Mouse (Mus musculus) limb, embryonic 11.5 days (tissue): ENCODE results near the gene Nhej1. TPM values are rescaled to one million over a fixed set of nuclear protein-coding genes. Genes with fewer than 3 reads are reported as not detected.
A peak's percentile ranks its signal among the peaks of the same experiment; 100 is the strongest.

ENCODE experiments used
- ATAC-seq: fragments of 200-750 bp; cut with Nextera tagmentation; 2 replicates; pipeline ENCODE4 v1.8.0; 2017; ENCODE audit warnings: low read depth; ENCODE audit not compliant: insufficient number of reproducible peaks, low FRiP score, low TSS enrichment
- DNase-seq: peaks from one replicate; pipeline ENCODE4 v3.0.0-alpha.2; 2015; ENCODE audit warnings: low spot score
- H3K27ac ChIP-seq: fragments of 300-500 bp; sonication (generic); replicated peaks from 2 replicates; pipeline ENCODE4 v1.5.1; 2014; ENCODE audit warnings: low read depth, mild to moderate bottlenecking, low read length
- H3K27me3 ChIP-seq: fragments of 300-500 bp; sonication (generic); 2 replicates; pipeline ENCODE4 v1.6.1; 2014; ENCODE audit warnings: mild to moderate bottlenecking, low read length, mixed read lengths; ENCODE audit not compliant: control insufficient read depth, insufficient read depth
- H3K36me3 ChIP-seq: fragments of 300-500 bp; sonication (generic); 2 replicates; pipeline ENCODE4 v1.6.1; 2014; ENCODE audit warnings: mild to moderate bottlenecking, low read length, moderate library complexity, mixed read lengths; ENCODE audit not compliant: control insufficient read depth, insufficient read depth
- H3K4me1 ChIP-seq: fragments of 300-500 bp; sonication (generic); 2 replicates; pipeline ENCODE4 v1.6.1; 2014; ENCODE audit warnings: low read length, mixed read lengths; ENCODE audit not compliant: control insufficient read depth, insufficient read depth
- H3K4me2 ChIP-seq: fragments of 300-500 bp; sonication (generic); 2 replicates; pipeline ENCODE4 v1.6.1; 2014; ENCODE audit warnings: low read depth, mild to moderate bottlenecking, moderate library complexity; ENCODE audit not compliant: severe bottlenecking
- H3K4me3 ChIP-seq: fragments of 300-500 bp; sonication (generic); 2 replicates; pipeline ENCODE4 v1.5.1; 2014; ENCODE audit warnings: low read depth, low read length
- H3K9ac ChIP-seq: fragments of 300-500 bp; sonication (generic); 2 replicates; pipeline ENCODE4 v1.6.1; 2014; ENCODE audit warnings: mild to moderate bottlenecking, low read length
- H3K9me3 ChIP-seq: fragments of 300-500 bp; sonication (generic); 2 replicates; pipeline ENCODE4 v1.6.1; 2016; ENCODE audit warnings: low read length; ENCODE audit not compliant: control insufficient read depth
- WGBS: fragments of 180-500 bp; shearing (Covaris S2); extraction: QIAGEN DNeasy Blood & Tissue Kit; methylation state at CpG from one replicate; pipeline ENCODE4 v1.1.7; 2014; 5-methylcytosine and 5-hydroxymethylcytosine counted together
- polyA plus RNA-seq: library from polyadenylated mRNA; unstranded; fragments of >200 nt; fragmentation: Nextera tagmentation; extraction: Ambion mirVana; gene quantifications from 2 replicates; pipeline ENCODE4 v1.2.1, GENCODE M21; 2014

The Nhej1 gene
- polyA plus RNA-seq, 1 experiment from 2014 or later = 12.7 TPM

DNA sequence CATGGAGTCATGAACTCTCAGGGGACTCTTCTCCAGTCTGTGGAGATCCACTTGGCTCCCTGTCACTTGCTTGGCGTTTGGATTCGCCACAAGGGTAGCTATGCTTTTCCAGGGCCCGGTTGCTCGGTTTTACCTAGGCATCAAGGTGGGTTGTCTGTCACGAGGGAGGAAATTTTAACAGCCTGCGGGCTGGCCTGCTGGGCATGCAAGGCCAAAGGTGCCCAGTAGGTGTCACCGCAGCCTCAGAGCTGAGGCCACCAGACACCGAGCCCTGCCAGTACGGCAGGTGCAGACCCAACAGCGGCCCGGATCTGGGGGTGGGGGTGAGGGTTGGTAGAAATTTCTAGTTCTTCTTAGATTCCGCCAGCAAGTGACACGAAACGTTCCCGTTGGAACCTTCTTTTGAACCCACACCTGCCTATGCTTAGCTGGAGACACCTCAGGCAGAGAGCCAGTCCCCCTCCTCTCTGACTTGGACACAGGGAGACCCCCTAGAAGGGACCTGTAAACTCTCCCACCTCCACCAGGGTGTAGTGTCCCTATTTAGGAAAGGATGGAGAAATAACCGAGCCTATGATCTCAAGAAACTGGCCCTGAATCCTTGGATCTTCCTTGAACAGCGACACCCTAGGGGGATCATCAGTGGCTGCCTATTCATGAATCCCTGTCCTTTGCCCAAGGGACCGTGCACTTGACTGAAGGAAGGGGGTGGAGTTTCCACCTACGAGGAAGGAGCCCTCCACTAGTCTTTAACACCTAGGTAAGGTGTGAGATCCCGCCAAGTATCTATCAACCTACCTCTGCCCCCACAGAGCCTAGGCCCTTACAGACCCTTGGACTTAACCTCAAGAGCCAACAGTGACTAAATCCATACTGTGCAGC is 176.0 kb downstream of the Nhej1 start:
- no peak overlapping the region for H3K4me3 ChIP-seq
- H3K9me3 ChIP-seq = no peaks in the 10 kb centered on the region; the same call in 1 of the 2 replicates
- H3K4me2 ChIP-seq = no peak overlapping the region
- 3% methylated on average over 20 of the region's 20 CpGs for WGBS
- H3K27me3 ChIP-seq = peaks cover 84% of the 10 kb centered on the region
- peaks cover 9% of the 10 kb centered on the region for H3K4me1 ChIP-seq
- H3K9ac ChIP-seq = no peak overlapping the region
- no peak overlapping the region for H3K27ac ChIP-seq
- H3K36me3 ChIP-seq = no peaks in the 10 kb centered on the region
- ATAC-seq (no peak), DNase-seq (peak; percentile 79)

- WGBS = 2% methylated on average over 41 of the region's 41 CpGs
- H3K4me2 ChIP-seq = peak overlapping the region; percentile 39
- 0 out of 2 replicates have a peak overlapping the region, but pooled peaks have one; percentile 9 for H3K4me3 ChIP-seq
- no peak overlapping the region for H3K9ac ChIP-seq
- ATAC-seq = no peak
- peak; percentile 47 for DNase-seq
- H3K9me3 ChIP-seq = no peaks in the 10 kb centered on the region; the same call in 1 of the 2 replicates
- H3K27ac ChIP-seq = no peak overlapping the region
- peaks cover 9% of the 10 kb centered on the region for H3K4me1 ChIP-seq
- peaks cover 76% of the 10 kb centered on the region for H3K27me3 ChIP-seq
- no peaks in the 10 kb centered on the region for H3K36me3 ChIP-seq
Measured at GRCm38 (mm10) chr1:74947986-74948670, 176.9 kb downstream of the Nhej1 start.

DNA sequence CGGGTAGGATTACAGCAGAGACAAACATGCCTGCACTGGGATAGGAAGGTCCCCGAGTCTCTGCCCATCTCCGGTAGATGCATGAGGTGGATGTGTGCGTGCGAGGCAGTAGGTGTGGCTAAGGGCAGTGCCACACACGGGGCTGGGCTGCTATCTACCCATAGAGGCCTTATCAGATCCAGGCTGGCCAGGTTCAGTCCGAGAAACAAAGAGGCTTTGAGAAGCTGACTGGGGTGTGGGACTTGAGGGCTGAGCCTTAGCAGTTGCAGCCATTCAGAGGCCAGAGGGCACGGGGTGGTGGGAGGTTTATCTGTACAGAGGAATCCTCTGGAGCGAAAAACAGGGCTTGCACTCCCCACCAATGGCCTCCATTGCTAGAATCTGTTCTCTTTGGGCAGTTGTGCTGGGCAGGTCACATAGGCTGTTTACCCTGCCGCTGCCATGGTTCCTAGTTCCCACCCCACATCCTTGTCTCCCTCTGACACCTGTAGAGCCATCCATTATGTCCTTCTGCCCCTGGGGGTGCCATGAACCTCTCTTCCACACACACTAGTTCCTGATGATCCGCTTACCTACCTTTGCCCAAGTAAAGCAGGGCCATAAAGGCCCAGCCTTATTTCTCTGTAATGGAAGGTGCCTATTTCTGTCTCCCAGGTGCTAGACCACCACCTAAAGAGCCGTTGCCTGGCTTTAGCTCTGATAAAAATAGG is 183.2 kb downstream of the Nhej1 start:
- Histone ChIP-seq H3K4me3 (no peak overlapping the region), H3K36me3 (no peaks in the 10 kb centered on the region), H3K4me2 (no peak overlapping the region), H3K9me3 (no peaks in the 10 kb centered on the region), H3K27ac (no peak overlapping the region), H3K4me1 (no peaks in the 10 kb centered on the region), H3K9ac (no peak overlapping the region), H3K27me3 (peaks cover 16% of the 10 kb centered on the region)
- 64% methylated on average over 12 of the region's 12 CpGs for WGBS
- ATAC-seq (no peak), DNase-seq (no peak)

GRCm38 (mm10) chr1:74939762-74940161 is 185.2 kb downstream of the Nhej1 start:
- ATAC-seq (no peak), DNase-seq (peak; percentile 38)
- H3K4me3 ChIP-seq = no peak overlapping the region
- H3K27ac ChIP-seq = no peak overlapping the region
- no peak overlapping the region for H3K9ac ChIP-seq
- no peaks in the 10 kb centered on the region for H3K9me3 ChIP-seq
- H3K27me3 ChIP-seq = peaks cover 7% of the 10 kb centered on the region
- H3K4me2 ChIP-seq = no peak overlapping the region
- H3K4me1 ChIP-seq = no peaks in the 10 kb centered on the region
- 4% methylated on average over 3 of the region's 3 CpGs for WGBS
- no peaks in the 10 kb centered on the region for H3K36me3 ChIP-seq

- H3K27me3 ChIP-seq = peaks cover 5% of the 10 kb centered on the region
- DNase-seq = no peak
- H3K27ac ChIP-seq = no peak overlapping the region
- ATAC-seq = no peak
- H3K36me3 ChIP-seq = no peaks in the 10 kb centered on the region
- 46% methylated on average over 12 of the region's 12 CpGs for WGBS
- no peak overlapping the region for H3K4me2 ChIP-seq
- H3K4me1 ChIP-seq = no peaks in the 10 kb centered on the region
- no peak overlapping the region for H3K4me3 ChIP-seq
- no peaks in the 10 kb centered on the region for H3K9me3 ChIP-seq
- no peak overlapping the region for H3K9ac ChIP-seq
Measured at GRCm38 (mm10) chr1:74936221-74936830, 188.7 kb downstream of the Nhej1 start.

DNA sequence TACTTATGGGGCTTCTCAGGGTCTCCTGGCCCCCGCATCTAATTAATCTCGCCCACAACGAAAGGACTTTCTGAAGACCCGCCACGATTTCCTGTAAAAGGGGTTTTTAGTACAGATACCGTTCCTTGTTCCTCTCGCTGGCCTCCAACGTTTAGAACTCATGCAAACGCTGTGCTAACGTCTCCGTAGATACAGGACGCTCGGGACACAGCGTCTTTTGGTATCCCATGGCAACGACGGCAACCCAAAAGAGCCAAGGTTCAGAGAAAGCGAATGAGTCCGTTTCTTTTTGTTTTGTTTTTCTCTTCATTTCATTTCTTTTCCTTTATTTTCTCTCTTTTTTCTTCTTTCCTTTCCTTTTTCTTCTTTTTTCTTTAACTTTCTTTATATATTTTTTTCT is 189.6 kb downstream of the Nhej1 start, which contains the start of gene Cfap65:
Gene Cfap65, minus strand, starts transcription at position 198 of the 400 bp plus-strand sequence.
- Histone ChIP-seq H3K4me1 (no peaks in the 10 kb centered on the region), H3K27ac (no peak within 1 kb of the TSS), H3K36me3 (no peaks in the 10 kb centered on the region), H3K27me3 (peaks cover 5% of the 10 kb centered on the region), H3K9ac (no peak within 1 kb of the TSS), H3K4me3 (no peak within 1 kb of the TSS), H3K4me2 (peak within 1 kb of the TSS; percentile 22; the same call in 1 of the 2 replicates), H3K9me3 (no peaks in the 10 kb centered on the region)
- WGBS = 4% methylated on average over 18 of the region's 18 CpGs
- ATAC-seq = no peak
- DNase-seq = peak; percentile 65

DNA sequence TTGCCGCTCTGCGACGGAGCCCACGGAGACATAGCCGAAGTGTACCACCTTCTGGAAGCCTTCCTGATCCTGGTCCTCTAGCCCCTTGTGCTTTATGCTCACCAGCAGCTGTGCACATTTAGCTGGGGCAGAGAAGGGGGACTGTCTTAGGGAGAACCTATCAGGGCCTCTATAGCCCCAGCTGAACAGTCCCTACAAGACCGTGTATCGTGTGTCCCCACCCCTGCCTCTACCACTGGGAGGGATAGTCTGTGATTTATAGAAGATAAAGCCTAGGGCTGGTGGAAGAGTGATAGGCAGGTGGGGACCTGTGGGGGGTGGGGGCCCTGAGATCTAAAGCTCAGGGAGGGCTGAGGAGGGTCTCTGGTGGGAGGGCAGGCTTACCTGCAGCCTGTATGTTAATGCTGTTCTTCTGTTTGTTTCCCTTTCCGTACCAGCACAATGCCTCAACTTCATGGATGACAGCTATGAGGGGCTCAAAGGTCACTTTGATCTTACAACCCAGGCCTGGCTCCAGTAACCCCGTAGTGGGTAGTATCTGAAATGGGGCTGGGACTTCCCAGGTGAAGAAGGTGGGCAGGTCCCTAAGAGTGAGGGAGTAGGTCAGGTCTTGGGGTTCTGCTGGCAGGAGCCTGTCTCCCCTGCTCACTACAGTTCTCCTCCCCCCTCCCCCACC is 197.2 kb downstream of the Nhej1 start:
- no peak overlapping the region for H3K4me3 ChIP-seq
- H3K9me3 ChIP-seq = no peaks in the 10 kb centered on the region
- DNase-seq (no peak), ATAC-seq (no peak)
- H3K27me3 ChIP-seq = no peaks in the 10 kb centered on the region
- no peak overlapping the region for H3K9ac ChIP-seq
- no peaks in the 10 kb centered on the region for H3K36me3 ChIP-seq
- 77% methylated on average over 9 of the region's 9 CpGs for WGBS
- H3K4me2 ChIP-seq = no peak overlapping the region
- H3K27ac ChIP-seq = no peak overlapping the region
- H3K4me1 ChIP-seq = no peaks in the 10 kb centered on the region
